Mouse (Mus musculus) large intestine, adult 2 months (tissue): ENCODE measurements around the gene Acnat2. TPM values are rescaled to one million over a fixed set of nuclear protein-coding genes. Genes with fewer than 3 reads are reported as not detected.
"Not testable (repeated sequence)": the region's sequence is repeated elsewhere in the genome, so short reads cannot be mapped to it uniquely, and the experiment has no call there.

ENCODE experiments used
- DNase-seq: peaks from one replicate; pipeline ENCODE4 v3.0.0-alpha.2; 2012; ENCODE audit warnings: low read depth, low spot score
- WGBS: fragments of 180-500 bp; shearing (Covaris S2); methylation state at CpG from one replicate; pipeline ENCODE4 v1.1.7; 2018; 5-methylcytosine and 5-hydroxymethylcytosine counted together
- polyA plus RNA-seq: library from polyadenylated mRNA; depleted of rRNA; stranded (reverse); fragments of >200 nt; gene quantifications from 2 replicates; pipeline ENCODE4 v1.2.3, GENCODE M21; 2012; rRNA removed

Gene Acnat2
- not detected in 2 replicates for polyA plus RNA-seq

GRCm38 (mm10) chr4:49407957-49408356 lies at the start of gene Acnat2:
Gene Acnat2, minus strand, starts transcription at chr4:49408151.
- DNase-seq, result not testable (repeated sequence)
- 67% methylated on average over 5 of the region's 5 CpGs for WGBS

GRCm38 (mm10) chr4:49456171-49456570 lies 48.2 kb upstream of the Acnat2 start:
- DNase-seq, result no peak
- WGBS, result 80% methylated on average over 2 of the region's 2 CpGs

GRCm38 (mm10) chr4:49451848-49452551 lies 44.0 kb upstream of the Acnat2 start:
- no peak for DNase-seq
- WGBS, result 16% methylated on average over 1 of the region's 1 CpGs

GRCm38 (mm10) chr4:49451133-49451847 lies 43.3 kb upstream of the Acnat2 start:
- 35% methylated on average over 1 of the region's 1 CpGs for WGBS
- DNase-seq, result not testable (repeated sequence)

GRCm38 (mm10) chr4:49436968-49437367 lies 29.0 kb upstream of the Acnat2 start:
- WGBS, result 95% methylated on average over 3 of the region's 3 CpGs

GRCm38 (mm10) chr4:49410151-49410550 lies 2.2 kb upstream of the Acnat2 start:
- DNase-seq, result not testable (repeated sequence)

More at GRCm38 (mm10) chr4:49436968-49437367, 29.0 kb upstream of the Acnat2 start:
- DNase-seq, result not testable (repeated sequence)

GRCm38 (mm10) chr4:49386873-49387272 lies 21.1 kb downstream of the Acnat2 start:
- DNase-seq, result no peak
- 18% methylated on average over 2 of the region's 2 CpGs for WGBS

More at GRCm38 (mm10) chr4:49410151-49410550, 2.2 kb upstream of the Acnat2 start:
- WGBS, result 74% methylated on average over 2 of the region's 2 CpGs

GRCm38 (mm10) chr4:49383576-49384318 lies 24.2 kb downstream of the Acnat2 start:
- DNase-seq, result not testable (repeated sequence)
- WGBS, result 49% methylated on average over 2 of the region's 2 CpGs

GRCm38 (mm10) chr4:49368046-49368445 lies 39.9 kb downstream of the Acnat2 start:
- DNase-seq, result not testable (repeated sequence)
- WGBS, result 88% methylated on average over 3 of the region's 3 CpGs

GRCm38 (mm10) chr4:49357097-49357496 lies 50.9 kb downstream of the Acnat2 start:
- 27% methylated on average over 2 of the region's 2 CpGs for WGBS
- no peak for DNase-seq

GRCm38 (mm10) chr4:49350470-49350869 lies 57.5 kb downstream of the Acnat2 start:
- no peak for DNase-seq

GRCm38 (mm10) chr4:49348677-49349076 lies 59.3 kb downstream of the Acnat2 start:
- DNase-seq, result no peak
- WGBS, result 84% methylated on average over 2 of the region's 2 CpGs

More at GRCm38 (mm10) chr4:49350470-49350869, 57.5 kb downstream of the Acnat2 start:
- 60% methylated on average over 4 of the region's 4 CpGs for WGBS

- WGBS, result 50% methylated on average over 1 of the region's 1 CpGs
- DNase-seq, result not testable (repeated sequence)
These were observed 60.0 kb downstream of the Acnat2 start for GRCm38 (mm10) chr4:49348001-49348400.

GRCm38 (mm10) chr4:49340091-49340490 lies 67.9 kb downstream of the Acnat2 start:
- 57% methylated on average over 3 of the region's 3 CpGs for WGBS
- not testable (repeated sequence) for DNase-seq

GRCm38 (mm10) chr4:49337949-49338348 lies 70.0 kb downstream of the Acnat2 start:
- WGBS, result 43% methylated on average over 3 of the region's 4 CpGs
- DNase-seq, result not testable (repeated sequence)

Other genes with a start within 250 kb of the Acnat2 start
- gene Acnat1, start 65.8 kb upstream of the Acnat2 start, polyA plus RNA-seq, result 6.5 and 11.9 TPM in 2 replicates
- 0.52 and 0.99 TPM in 2 replicates for gene Baat, start 98.4 kb upstream of the Acnat2 start, polyA plus RNA-seq
- gene Mrpl50, start 112.9 kb upstream of the Acnat2 start, polyA plus RNA-seq, result 6.1 and 6.2 TPM in 2 replicates
- 0.20 and 0.32 TPM in 2 replicates for gene Zfp189, start 113.0 kb upstream of the Acnat2 start, polyA plus RNA-seq
- gene Aldob, start 141.4 kb upstream of the Acnat2 start, polyA plus RNA-seq, result 636 and 1,290 TPM in 2 replicates
- 48.5 and 62.8 TPM in 2 replicates for gene Tmem246, start 189.7 kb upstream of the Acnat2 start, polyA plus RNA-seq
- 7.6 and 14.6 TPM in 2 replicates for gene Rnf20, start 223.9 kb upstream of the Acnat2 start, polyA plus RNA-seq